8 mouse cellular contexts compared by ENCODE assay signal in genomic region chr5:115134234-115135165, GRCm38 (mm10). TPM values are rescaled to one million over a fixed set of nuclear protein-coding genes. Genes with fewer than 3 reads are reported as not detected.
DNase-seq lines count a peak whose midpoint lies in the region; ATAC-seq lines count a peak whose summit lies in the region.

Unc119b (minus strand) TSS chr5:115134975.

- H3K27ac ChIP-seq in hindbrain, embryonic 15.5 days (replicated peaks), result peak within 1 kb of the TSS; percentile 66

- H3K36me3 ChIP-seq in hindbrain, embryonic 15.5 days, result peaks cover 8% of the 10 kb centered on the region

- no peaks in the 10 kb centered on the region for H3K9me3 ChIP-seq in hindbrain, embryonic 15.5 days

- peak within 1 kb of the TSS; percentile 85 for H3K4me2 ChIP-seq in hindbrain, embryonic 15.5 days

- peak within 1 kb of the TSS; percentile 68 for H3K9ac ChIP-seq in hindbrain, embryonic 15.5 days

- 0% methylated on average over 58 of the region's 81 CpGs for WGBS in hindbrain, embryonic 15.5 days

- DNase-seq in ZHBTc4 (ENCODE audit: low read depth, low spot score), result peak; percentile 95
- peak; percentile 70 to 84 for DNase-seq in cerebellum, postnatal 4 days (ENCODE audit: low spot score in 2 of 2)
- peak; percentile 88 for DNase-seq in gastrocnemius, adult 18-20 months (ENCODE audit: low spot score)
- peak; percentile 84 for DNase-seq in left cerebral cortex, adult 11 months (ENCODE audit: low spot score)
- peak; percentile 89 for DNase-seq in lung, postnatal 36 days
- peak; percentile 91 for DNase-seq in retina, embryonic 14.5 days (ENCODE audit: low spot score)
- peak; percentile 91 for DNase-seq in thymus, postnatal 36 days

- H3K4me1 ChIP-seq in hindbrain, embryonic 15.5 days (replicated peaks), result peaks cover 19% of the 10 kb centered on the region

- no peaks in the 10 kb centered on the region for H3K27me3 ChIP-seq in hindbrain, embryonic 15.5 days

- peak within 1 kb of the TSS; percentile 81 for H3K4me3 ChIP-seq in hindbrain, embryonic 15.5 days

- ATAC-seq in hindbrain, embryonic 15.5 days (ENCODE audit: low FRiP score, low read depth), result peak; percentile 95

RNA-seq across cellular contexts. Expression of gene Unc119b, which starts in this region (rescaled TPM):
- total RNA-seq in gastrocnemius, adult 18-20 months (2021), result 10 to 100 TPM; 11.1 to 12.4 TPM
- polyA plus RNA-seq in hindbrain, embryonic 15.5 days (2015; fragmentation: Nextera tagmentation; extraction: Ambion mirVana), result 36.9 and 38.0 TPM in 2 replicates

Comparison
In these comparisons a context has a peak if more than half of its experiments do, and no peak if none do; other contexts are left out.
1. Peak in every context shown above with its lines: DNase-seq, ATAC-seq, H3K4me3 ChIP-seq and H3K27ac ChIP-seq.